Mouse (Mus musculus): ENCODE measurements around the gene Akt1. TPM values are rescaled to one million over a fixed set of nuclear protein-coding genes. Genes with fewer than 3 reads are reported as not detected.

The Akt1 gene
- total RNA-seq, 2 experiments from 2014 or later: 153 to 158 TPM

Small RNAs within 50 kb of the gene (microRNA-seq; reads per million reads assigned to microRNA genes)
- 2.5 to 3.2 reads per million in 2 experiments for gene Mir6939

Other genes starting within 250 kb of the Akt1 start
- under 1 TPM; 0.45 to 0.67 TPM for gene A530016L24Rik, start 185.4 kb downstream of the Akt1 start, total RNA-seq (2021)
- 100 to 1,000 TPM; 119 to 130 TPM for gene Tmem179, start 158.1 kb downstream of the Akt1 start, total RNA-seq (2021)
- 100 to 1,000 TPM; 116 to 122 TPM for gene Inf2, start 86.1 kb downstream of the Akt1 start, total RNA-seq (2021)
- 1 to 10 TPM; 5.3 to 5.6 TPM for gene Adssl1, start 54.8 kb downstream of the Akt1 start, total RNA-seq (2021)
- 10 to 100 TPM; 21.6 to 23.4 TPM for gene Siva1, start 30.2 kb downstream of the Akt1 start, total RNA-seq (2021)
- under 1 TPM; 0.43 to 0.55 TPM for gene Zbtb42, start 3.9 kb upstream of the Akt1 start, total RNA-seq (2021)
- gene Cep170b, start 45.6 kb upstream of the Akt1 start, total RNA-seq (2021): 100 to 1,000 TPM; 178 to 193 TPM
- 10 to 100 TPM; 10.6 to 13.1 TPM for gene Pld4, start 85.8 kb upstream of the Akt1 start, total RNA-seq (2021)
- 1 to 10 TPM; 4.9 to 7.8 TPM for gene Ahnak2, start 127.8 kb upstream of the Akt1 start, total RNA-seq (2021)
- 10 to 100 TPM; 13.2 to 13.7 TPM for gene Clba1, start 134.1 kb upstream of the Akt1 start, total RNA-seq (2021)
- gene Cdca4, start 154.5 kb upstream of the Akt1 start, total RNA-seq (2021): 1 to 10 TPM; 8.1 to 9.2 TPM
- gene Gpr132, start 193.3 kb upstream of the Akt1 start, total RNA-seq (2021): not detected

Measured in layer of hippocampus, postnatal 14 days (tissue).